Mouse (Mus musculus) erythroblast, embryonic 14.5 days (primary cell): ENCODE data around the gene 2610002M06Rik.

Experiments used
- GATA1 ChIP-seq: IDR thresholded peaks from 2 replicates; pipeline ENCODE4 v1.6.1; 2012; ENCODE audit warnings: low read length, inconsistent platforms, mixed read lengths
- TAL1 ChIP-seq: IDR thresholded peaks from 3 replicates; pipeline ENCODE4 v1.6.1; 2012; ENCODE audit warnings: low read length, inconsistent platforms, mixed read lengths

- TF ChIP-seq TAL1 = no peak
- no peak for TF ChIP-seq GATA1
Measured at GRCm38 (mm10) chrX:107790750-107791493, 25.2 kb downstream of the 2610002M06Rik start.
